Mouse (Mus musculus) heart, embryonic 15.5 days (tissue): ENCODE measurements around the gene Cd200r1. TPM values are rescaled to one million over a fixed set of nuclear protein-coding genes. Genes with fewer than 3 reads are reported as not detected.

ENCODE experiments used
- ATAC-seq: fragments of 200-750 bp; cut with Nextera tagmentation; replicated peaks from 2 replicates; pipeline ENCODE4 v1.8.0; 2017; ENCODE audit warnings: low read depth, moderate TSS enrichment; ENCODE audit not compliant: insufficient number of reproducible peaks, insufficient read depth, low FRiP score
- H3K27ac ChIP-seq: fragments of 300-500 bp; sonication (generic); 2 replicates; pipeline ENCODE4 v1.5.1; 2015; ENCODE audit warnings: mild to moderate bottlenecking, inconsistent platforms
- H3K27me3 ChIP-seq: fragments of 300-500 bp; sonication (generic); 2 replicates; pipeline ENCODE4 v1.6.1; 2015; ENCODE audit warnings: inconsistent platforms
- H3K36me3 ChIP-seq: fragments of 300-500 bp; sonication (generic); 2 replicates; pipeline ENCODE4 v1.6.1; 2015; ENCODE audit warnings: mild to moderate bottlenecking, inconsistent platforms
- H3K4me1 ChIP-seq: fragments of 300-500 bp; sonication (generic); replicated peaks from 2 replicates; pipeline ENCODE4 v1.6.1; 2015; ENCODE audit warnings: inconsistent platforms
- H3K4me2 ChIP-seq: fragments of 300-500 bp; sonication (generic); 2 replicates; pipeline ENCODE4 v1.6.1; 2015; ENCODE audit warnings: inconsistent platforms, mild to moderate bottlenecking, moderate library complexity
- H3K4me3 ChIP-seq: fragments of 300-500 bp; sonication (generic); 2 replicates; pipeline ENCODE4 v1.5.1; 2015; ENCODE audit warnings: mild to moderate bottlenecking, inconsistent platforms
- H3K9ac ChIP-seq: fragments of 300-500 bp; sonication (generic); 2 replicates; pipeline ENCODE4 v1.6.1; 2015; ENCODE audit warnings: mild to moderate bottlenecking, inconsistent platforms
- H3K9me3 ChIP-seq: fragments of 300-500 bp; sonication (generic); replicated peaks from 2 replicates; pipeline ENCODE4 v1.6.1; 2016; ENCODE audit warnings: inconsistent platforms
- whole genome bisulfite sequencing: fragments of 180-500 bp; shearing (Covaris S2); methylation state at CpG from one replicate; pipeline ENCODE4 v1.1.7; 2015; ENCODE audit warnings: mixed read lengths; 5-methylcytosine and 5-hydroxymethylcytosine counted together
- polyA plus RNA-seq: library from polyadenylated mRNA; unstranded; fragments of >200 nt; fragmentation: Nextera tagmentation; extraction: Ambion mirVana; gene quantifications from 2 replicates; pipeline ENCODE4 v1.2.1, GENCODE M21; 2015

Cd200r1 gene
- polyA plus RNA-seq = 1.2 TPM in 2 replicates

DNA sequence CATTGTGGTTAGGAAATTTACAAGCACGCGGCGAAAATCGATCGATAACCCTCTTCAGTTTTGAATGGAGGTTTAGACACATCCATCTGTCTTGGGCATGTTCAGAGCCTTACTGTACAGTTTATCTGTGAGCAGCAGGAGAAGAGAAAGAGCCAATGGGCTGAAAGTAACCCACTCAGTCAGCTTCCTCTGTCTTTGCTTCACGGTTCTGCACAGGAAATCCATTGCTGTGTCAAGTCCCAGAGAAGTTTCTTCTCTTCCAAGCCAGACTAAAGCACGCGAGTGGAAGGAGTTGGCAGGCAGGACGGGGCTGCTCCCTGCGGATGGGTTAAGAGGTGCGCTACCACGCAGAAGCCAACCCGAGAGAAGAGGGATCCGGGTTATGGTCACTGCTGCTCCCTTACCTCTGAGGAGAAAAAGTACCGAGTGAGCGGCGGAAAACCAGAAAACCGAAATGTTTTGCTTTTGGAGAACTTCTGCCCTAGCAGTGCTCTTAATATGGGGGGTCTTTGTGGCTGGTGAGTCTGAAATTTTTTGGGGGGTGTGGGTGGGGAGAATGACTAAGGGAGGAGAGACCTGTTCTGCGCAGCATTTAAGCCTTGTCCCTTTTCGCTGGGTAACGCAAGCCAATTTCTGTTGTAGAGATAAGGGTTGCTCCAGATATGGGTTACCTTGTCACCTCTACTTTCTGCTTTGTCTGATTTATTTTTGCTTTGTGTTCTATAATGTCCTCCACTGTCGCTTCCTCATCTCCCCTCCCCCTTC is at the start of gene Cd200r1:
Cd200r1 (plus strand) TSS at position 182 of the 765 bp plus-strand sequence.
- no peak; the same call in 1 of the 2 replicates for ATAC-seq
- H3K4me1 ChIP-seq = no peaks in the 10 kb centered on the region
- WGBS = 67% methylated on average over 22 of the region's 22 CpGs
- H3K9ac ChIP-seq = no peak within 1 kb of the TSS
- no peaks in the 10 kb centered on the region for H3K36me3 ChIP-seq
- H3K4me3 ChIP-seq = peak within 1 kb of the TSS; percentile 25
- H3K9me3 ChIP-seq = no peaks in the 10 kb centered on the region
- H3K27me3 ChIP-seq = no peaks in the 10 kb centered on the region
- no peak within 1 kb of the TSS for H3K27ac ChIP-seq
- H3K4me2 ChIP-seq = peak within 1 kb of the TSS; percentile 48

DNA sequence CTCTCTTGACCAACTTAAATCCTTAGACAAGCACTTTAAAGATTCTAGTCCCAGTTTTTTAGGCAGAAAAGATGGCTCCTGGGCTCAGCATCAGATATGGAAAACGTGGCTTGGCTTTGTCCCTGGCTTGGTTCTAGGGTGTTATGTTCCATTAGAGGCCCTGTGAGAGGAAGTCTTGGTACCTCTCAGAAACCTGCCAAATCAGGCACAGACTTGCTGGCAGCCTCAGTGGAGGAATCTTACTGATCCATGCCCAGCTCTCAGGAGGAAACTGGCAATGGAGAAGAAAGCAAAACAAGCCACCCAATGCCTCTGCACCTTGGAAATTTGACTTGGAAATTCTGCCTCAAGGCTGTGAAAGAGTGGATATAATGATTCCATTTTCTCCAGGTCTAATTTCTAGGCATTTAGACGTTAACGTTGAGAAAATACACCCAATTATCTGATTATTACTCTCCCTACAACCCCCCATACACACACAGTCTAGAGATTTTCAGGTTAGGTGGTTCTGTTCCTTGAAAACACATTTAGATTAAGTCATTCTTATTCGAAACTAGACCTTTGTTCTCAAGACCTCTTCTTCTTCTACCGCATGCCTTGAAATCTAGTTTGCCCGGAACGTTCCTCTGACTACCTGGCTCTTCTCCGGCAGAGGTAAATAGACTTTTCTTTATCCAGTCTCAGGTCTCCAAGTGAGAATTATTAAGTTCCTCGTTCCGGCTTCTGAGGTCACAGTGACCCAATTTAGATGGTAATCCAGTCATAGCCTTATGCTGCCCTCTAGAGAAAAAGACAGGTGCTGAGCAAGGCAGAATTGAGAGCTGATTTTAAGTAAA is 49.0 kb upstream of the Cd200r1 start:
- H3K27ac ChIP-seq = 0 out of 2 replicates have a peak overlapping the region, but pooled peaks have one; percentile 16
- WGBS = 40% methylated on average over 10 of the region's 10 CpGs
- H3K4me2 ChIP-seq = no peak overlapping the region
- no peaks in the 10 kb centered on the region for H3K27me3 ChIP-seq
- no peaks in the 10 kb centered on the region for H3K36me3 ChIP-seq
- no peak overlapping the region for H3K9ac ChIP-seq
- ATAC-seq = no peak
- H3K4me3 ChIP-seq = no peak overlapping the region
- H3K9me3 ChIP-seq = no peaks in the 10 kb centered on the region
- 0 out of 2 replicates have a peak, but pooled peaks cover 3% of the 10 kb centered on the region for H3K4me1 ChIP-seq

DNA sequence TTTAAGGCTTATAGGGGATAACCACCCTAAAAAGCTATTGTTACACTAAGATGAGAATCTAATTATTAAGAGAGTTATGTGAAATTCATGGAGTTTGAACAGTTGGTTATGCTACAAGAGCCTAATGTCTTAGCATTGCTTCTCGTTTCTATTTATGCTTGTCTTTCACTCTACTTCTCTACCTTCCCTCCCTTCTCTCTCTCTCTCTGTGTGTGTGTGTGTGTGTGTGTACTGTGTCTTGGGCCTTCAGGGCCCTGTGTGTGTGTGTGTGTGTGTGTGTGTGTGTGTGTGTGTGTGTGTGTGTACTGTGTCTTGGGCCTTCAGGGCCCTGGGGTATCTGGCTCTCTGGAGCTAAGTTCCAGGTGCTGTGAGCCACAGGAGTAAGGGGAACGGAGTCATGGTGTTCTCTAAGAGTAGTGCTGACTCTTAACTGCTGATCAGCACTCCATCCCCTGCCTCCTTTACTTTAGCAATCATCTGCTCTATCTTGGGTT is 48.3 kb upstream of the Cd200r1 start:
- Histone ChIP-seq H3K4me3 (no peak overlapping the region), H3K27me3 (no peaks in the 10 kb centered on the region), H3K4me1 (0 out of 2 replicates have a peak, but pooled peaks cover 3% of the 10 kb centered on the region), H3K27ac (no peak overlapping the region), H3K36me3 (no peaks in the 10 kb centered on the region), H3K9ac (no peak overlapping the region), H3K9me3 (no peaks in the 10 kb centered on the region), H3K4me2 (no peak overlapping the region)
- no peak for ATAC-seq
- WGBS = 77% methylated on average over 2 of the region's 2 CpGs

DNA sequence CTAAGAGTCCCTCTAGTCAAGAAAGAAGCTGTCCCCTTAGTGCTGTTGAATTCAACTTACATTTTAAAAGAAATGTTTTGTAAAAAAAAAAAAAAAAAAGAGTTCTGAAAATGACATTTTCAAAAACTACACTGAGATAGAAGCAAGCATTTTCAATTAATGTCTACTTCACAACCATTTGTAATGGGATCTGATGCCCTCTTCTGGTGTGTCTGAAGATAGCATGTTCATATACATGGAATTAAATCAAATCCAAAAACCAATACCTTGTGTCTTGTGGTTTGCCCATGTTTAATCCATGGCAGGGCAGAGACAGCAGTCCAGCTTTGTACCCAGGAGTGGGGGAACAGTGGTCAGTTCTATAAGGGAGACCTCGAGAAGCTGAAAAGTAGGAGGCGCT is 47.7 kb upstream of the Cd200r1 start:
- Histone ChIP-seq H3K4me3 (no peak overlapping the region), H3K4me1 (peaks cover 7% of the 10 kb centered on the region), H3K4me2 (no peak overlapping the region), H3K9ac (no peak overlapping the region), H3K27me3 (no peaks in the 10 kb centered on the region), H3K36me3 (no peaks in the 10 kb centered on the region), H3K9me3 (no peaks in the 10 kb centered on the region), H3K27ac (no peak overlapping the region)
- no peak for ATAC-seq
- 73% methylated on average over 2 of the region's 2 CpGs for WGBS

DNA sequence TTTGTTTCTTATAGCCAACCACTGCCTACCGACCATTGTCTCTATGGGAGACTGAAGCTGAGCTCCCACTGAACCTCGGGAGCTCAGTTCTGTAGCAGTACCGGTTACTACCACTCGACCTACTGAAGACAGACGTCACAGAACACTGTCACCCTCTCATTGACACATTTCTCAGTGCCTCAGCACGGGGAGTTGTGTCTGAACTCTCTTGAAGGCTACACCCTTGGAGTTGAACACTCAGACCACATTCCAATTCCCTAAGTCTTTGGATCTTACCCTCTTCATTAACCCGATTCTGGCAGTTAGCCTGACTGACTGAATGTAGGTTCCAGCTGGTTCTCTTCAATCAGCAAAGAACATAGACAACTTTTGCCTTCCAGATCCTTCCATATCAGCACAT is 46.2 kb upstream of the Cd200r1 start:
- peaks cover 12% of the 10 kb centered on the region for H3K4me1 ChIP-seq
- H3K4me3 ChIP-seq = no peak overlapping the region
- ATAC-seq = no peak
- WGBS = 51% methylated on average over 7 of the region's 7 CpGs
- no peaks in the 10 kb centered on the region for H3K36me3 ChIP-seq
- no peak overlapping the region for H3K27ac ChIP-seq
- no peaks in the 10 kb centered on the region for H3K9me3 ChIP-seq
- no peak overlapping the region for H3K9ac ChIP-seq
- H3K4me2 ChIP-seq = no peak overlapping the region
- no peaks in the 10 kb centered on the region for H3K27me3 ChIP-seq

DNA sequence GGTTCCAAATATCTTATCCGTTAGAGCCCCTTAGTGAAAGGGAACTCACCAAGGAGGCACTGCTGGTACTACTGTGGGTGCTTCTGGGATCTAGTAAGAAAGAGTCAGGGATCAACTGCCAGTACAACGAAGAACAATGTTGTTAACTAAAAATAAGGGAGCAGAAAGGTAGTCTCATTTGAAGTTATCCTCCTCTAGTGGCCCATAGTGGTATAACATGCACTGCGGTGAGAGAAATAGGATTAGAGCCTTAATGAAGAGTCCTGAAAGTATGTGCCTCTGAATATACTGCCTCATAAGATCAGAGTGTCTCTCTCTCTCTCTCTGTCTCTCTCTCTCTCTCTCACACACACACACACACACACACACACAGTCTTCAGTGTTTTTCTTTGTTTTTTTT is 45.0 kb upstream of the Cd200r1 start:
- peaks cover 18% of the 10 kb centered on the region for H3K4me1 ChIP-seq
- H3K27ac ChIP-seq = no peak overlapping the region
- H3K36me3 ChIP-seq = no peaks in the 10 kb centered on the region
- H3K9me3 ChIP-seq = no peaks in the 10 kb centered on the region
- no peak overlapping the region for H3K4me3 ChIP-seq
- H3K4me2 ChIP-seq = no peak overlapping the region
- ATAC-seq = no peak
- no peak overlapping the region for H3K9ac ChIP-seq
- WGBS = 81% methylated on average over 3 of the region's 3 CpGs
- H3K27me3 ChIP-seq = no peaks in the 10 kb centered on the region

DNA sequence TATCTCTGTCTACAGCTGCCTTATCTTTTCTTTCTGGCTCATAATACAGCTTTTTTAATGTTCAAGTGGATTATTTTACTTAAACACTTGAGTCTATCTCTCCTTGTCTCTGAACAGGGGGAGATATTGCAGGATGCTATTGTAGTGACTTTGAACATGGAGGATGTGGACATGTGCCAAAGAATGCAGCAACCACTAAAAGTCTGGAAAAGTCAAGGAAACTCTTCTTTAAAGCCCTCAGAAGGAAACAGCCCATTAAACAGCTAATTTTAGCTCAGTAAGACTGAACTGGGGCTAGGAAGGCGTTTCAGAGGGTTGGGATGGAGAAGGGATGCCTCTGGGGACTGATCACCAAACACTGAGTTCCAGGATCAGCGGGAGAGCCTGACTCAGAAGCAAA is 42.9 kb upstream of the Cd200r1 start:
- WGBS = 47% methylated on average over 2 of the region's 2 CpGs
- H3K4me2 ChIP-seq = no peak overlapping the region

DNA sequence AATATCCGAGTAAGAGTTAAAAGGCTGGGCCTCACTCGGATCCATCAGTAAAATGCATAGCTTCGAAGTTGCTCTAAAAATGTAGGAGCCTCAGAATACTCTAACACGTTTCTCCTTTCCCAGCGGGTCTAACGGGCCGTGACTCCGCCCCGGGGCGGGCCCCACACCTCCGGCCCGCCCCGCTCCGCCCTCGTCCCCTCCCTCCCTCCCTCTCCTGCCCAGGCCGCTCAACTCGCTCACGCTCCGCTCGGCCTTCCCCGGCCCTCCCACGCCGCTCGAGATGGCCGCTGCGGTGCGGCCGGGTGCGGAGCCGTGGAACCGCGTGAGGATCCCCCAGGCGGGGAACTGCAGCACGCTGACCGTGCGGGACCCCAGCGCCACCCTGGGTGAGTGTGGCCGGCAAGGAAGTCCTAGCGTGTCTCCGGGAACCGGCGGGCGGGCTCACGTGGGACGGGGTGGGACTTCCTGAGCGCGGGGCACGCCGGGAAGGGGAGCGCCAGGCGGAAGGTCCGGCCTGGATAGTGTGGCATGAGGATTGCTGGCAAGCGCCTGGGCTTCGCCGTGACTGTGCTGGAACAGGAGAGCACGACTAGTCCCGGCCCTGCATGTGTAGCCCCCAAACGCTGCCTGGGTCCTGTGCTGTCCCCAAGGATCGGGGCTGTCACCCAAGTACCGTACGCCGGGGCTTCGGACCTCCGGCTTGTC is 41.3 kb upstream of the Cd200r1 start, which contains the start of gene Nepro:
Nepro (plus strand) TSS at position 219 of the 705 bp plus-strand sequence.
- Histone ChIP-seq H3K9ac (peak within 1 kb of the TSS; percentile 85), H3K36me3 (0 out of 2 replicates have a peak, but pooled peaks cover 4% of the 10 kb centered on the region), H3K9me3 (no peaks in the 10 kb centered on the region), H3K4me2 (peak within 1 kb of the TSS; percentile 81), H3K27ac (peak within 1 kb of the TSS; percentile 94), H3K4me1 (peaks cover 21% of the 10 kb centered on the region), H3K4me3 (peak within 1 kb of the TSS; percentile 92), H3K27me3 (no peaks in the 10 kb centered on the region)
- peak; percentile 98 for ATAC-seq
- under 1% methylated on average over 62 of the region's 64 CpGs for WGBS

More for the DNA sequence above, 42.9 kb upstream of the Cd200r1 start:
- H3K27ac ChIP-seq = peak overlapping the region; percentile 12
- H3K4me3 ChIP-seq = no peak overlapping the region
- H3K9ac ChIP-seq = no peak overlapping the region
- H3K36me3 ChIP-seq = no peaks in the 10 kb centered on the region
- H3K4me1 ChIP-seq = peaks cover 21% of the 10 kb centered on the region
- no peaks in the 10 kb centered on the region for H3K27me3 ChIP-seq
- no peak for ATAC-seq
- H3K9me3 ChIP-seq = no peaks in the 10 kb centered on the region

DNA sequence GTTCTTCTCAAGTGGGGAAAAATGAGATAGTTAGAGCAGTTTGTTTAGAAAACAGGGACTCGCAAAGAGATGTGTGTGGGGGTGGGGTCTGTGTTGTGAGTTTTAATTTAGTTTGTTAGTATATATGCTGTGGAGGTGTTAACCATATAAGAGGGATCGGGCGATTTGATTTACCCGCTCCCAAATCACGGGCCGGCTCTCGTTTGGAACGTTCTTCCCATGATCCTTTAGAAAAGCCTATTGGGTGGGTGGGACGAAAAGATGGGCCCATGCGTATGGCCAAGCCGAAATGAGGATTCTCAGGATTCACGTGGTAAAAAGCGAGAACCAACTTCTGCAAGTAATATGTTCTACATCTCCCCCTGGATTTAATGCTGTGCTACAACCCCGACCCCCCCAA is 40.7 kb upstream of the Cd200r1 start:
- Histone ChIP-seq H3K36me3 (0 out of 2 replicates have a peak, but pooled peaks cover 9% of the 10 kb centered on the region), H3K27ac (peak overlapping the region; percentile 94), H3K9ac (peak overlapping the region; percentile 85), H3K9me3 (no peaks in the 10 kb centered on the region), H3K27me3 (no peaks in the 10 kb centered on the region), H3K4me3 (peak overlapping the region; percentile 92), H3K4me1 (peaks cover 21% of the 10 kb centered on the region), H3K4me2 (peak overlapping the region; percentile 81)
- no peak for ATAC-seq
- 0% methylated on average over 14 of the region's 14 CpGs for WGBS

DNA sequence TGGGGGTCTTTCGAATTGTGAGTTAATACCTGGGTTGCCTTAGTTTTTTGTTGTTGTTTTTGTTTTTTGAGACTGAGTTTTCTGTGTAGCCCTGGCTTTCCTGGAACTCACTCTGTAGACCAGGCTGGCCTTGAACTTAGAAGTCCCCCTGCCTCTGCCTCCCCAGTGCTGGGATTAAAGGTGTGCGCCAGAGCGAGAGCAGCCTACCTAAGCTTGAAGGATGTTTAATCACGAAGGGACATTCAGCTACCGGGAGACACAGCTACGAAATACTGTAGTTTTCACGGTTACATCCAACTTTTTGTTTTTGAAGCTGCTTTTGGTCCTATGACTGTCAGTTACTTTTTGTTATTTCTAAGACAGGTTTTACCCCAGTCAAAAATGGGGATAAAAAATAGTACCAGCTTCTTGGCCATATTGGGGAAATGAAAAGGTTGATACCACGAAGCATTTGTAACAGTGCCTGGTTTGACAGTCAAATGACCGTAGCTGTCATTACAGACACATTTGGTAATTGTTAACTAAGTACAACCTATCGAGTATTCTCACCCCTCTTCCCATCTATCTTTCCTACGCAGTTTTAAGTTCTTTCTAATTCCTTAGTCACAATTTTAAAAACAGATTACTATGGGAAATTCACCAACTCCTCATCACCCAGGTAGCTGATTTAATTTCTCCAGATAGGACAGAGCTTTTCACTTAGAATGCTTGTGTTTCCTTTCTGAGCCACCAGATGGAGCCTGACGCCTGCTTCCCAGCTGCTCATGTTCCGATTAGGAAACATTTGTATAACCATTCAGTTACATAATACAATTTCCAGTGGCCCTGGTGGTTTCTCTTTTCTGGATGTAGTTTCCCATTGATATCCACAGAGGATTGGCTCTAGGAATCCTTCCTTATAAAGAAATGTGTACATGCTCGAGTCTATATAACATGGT is 40.0 kb upstream of the Cd200r1 start:
- peak overlapping the region; percentile 92 for H3K4me3 ChIP-seq
- H3K4me1 ChIP-seq = peaks cover 21% of the 10 kb centered on the region
- no peak for ATAC-seq
- H3K9ac ChIP-seq = peak overlapping the region; percentile 85
- peak overlapping the region; percentile 81 for H3K4me2 ChIP-seq
- H3K9me3 ChIP-seq = no peaks in the 10 kb centered on the region
- no peaks in the 10 kb centered on the region for H3K27me3 ChIP-seq
- 0 out of 2 replicates have a peak, but pooled peaks cover 9% of the 10 kb centered on the region for H3K36me3 ChIP-seq
- peak overlapping the region; percentile 94 for H3K27ac ChIP-seq
- WGBS = 39% methylated on average over 14 of the region's 14 CpGs
